Mouse (Mus musculus) bone marrow macrophage, adult 2 months (primary cell): ENCODE results near the gene Nelfcd.

Experiments used
- CTCF ChIP-seq: IDR thresholded peaks from 2 replicates; pipeline ENCODE4 v1.5.1; 2012; ENCODE audit warnings: low read depth, mild to moderate bottlenecking, low read length, moderate library complexity
- POLR2A ChIP-seq: IDR thresholded peaks from 2 replicates; pipeline ENCODE4 v1.6.1; 2012; ENCODE audit warnings: mild to moderate bottlenecking, low read depth, low read length, borderline replicate concordance

DNA sequence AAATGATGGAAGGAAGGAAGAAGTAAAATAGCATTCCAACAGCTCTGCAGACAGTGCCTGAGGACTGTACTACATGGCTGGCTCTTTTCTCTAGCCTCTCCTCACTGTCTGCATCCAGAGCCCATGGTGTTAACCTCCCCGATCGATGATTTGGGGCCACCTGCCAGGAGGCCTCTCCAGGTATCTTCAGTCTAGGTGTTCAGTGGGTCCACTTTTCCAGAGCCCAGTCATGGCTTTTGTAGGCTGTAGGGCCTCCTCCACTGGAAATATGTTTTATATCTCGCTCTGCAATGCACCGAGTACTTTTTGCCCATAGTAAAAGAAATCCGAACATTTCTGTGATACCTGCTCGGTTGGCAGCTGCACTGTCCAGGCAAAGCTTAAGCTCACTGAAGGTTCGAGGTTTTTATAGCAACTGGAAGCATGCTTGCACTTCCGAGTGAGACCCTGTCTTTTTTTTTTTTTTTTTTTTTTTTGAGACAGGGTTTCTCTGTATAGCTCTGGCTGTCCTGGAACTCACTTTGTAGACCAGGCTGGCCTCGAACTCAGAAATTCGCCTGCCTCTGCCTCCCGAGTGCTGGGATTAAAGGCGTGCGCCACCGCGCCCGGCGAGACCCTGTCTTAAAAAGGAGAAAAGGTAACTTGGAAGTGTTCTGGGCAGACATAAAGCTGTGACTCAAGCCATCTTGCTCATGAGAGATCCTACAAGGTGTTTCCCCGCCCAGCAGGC lies 438 bp upstream of the Nelfcd start:
- TF ChIP-seq POLR2A (no peak), CTCF (no peak)
